Mouse (Mus musculus) thymus, adult 2 months (tissue): Measurements from ENCODE around the gene Mau2. TPM values are rescaled to one million over a fixed set of nuclear protein-coding genes. Genes with fewer than 3 reads are reported as not detected.

Source experiments
- DNase-seq: peaks from one replicate; pipeline ENCODE4 v3.0.0; 2021
- H3K27ac ChIP-seq: fragments of 200-500 bp; 2 replicates; pipeline ENCODE4 v1.5.1; 2012; ENCODE audit warnings: low read length, control low read depth; ENCODE audit not compliant: control insufficient read depth, insufficient read depth
- H3K27me3 ChIP-seq: fragments of 200-500 bp; 2 replicates; pipeline ENCODE4 v1.6.1; 2012; ENCODE audit warnings: mild to moderate bottlenecking, low read length, moderate library complexity, mixed read lengths; ENCODE audit not compliant: control insufficient read depth, insufficient read depth
- H3K36me3 ChIP-seq: fragments of 200-500 bp; 2 replicates; pipeline ENCODE4 v1.6.1; 2012; ENCODE audit warnings: mild to moderate bottlenecking, low read length, moderate library complexity; ENCODE audit not compliant: control insufficient read depth, insufficient read depth
- H3K4me1 ChIP-seq: fragments of 200-500 bp; replicated peaks from 2 replicates; pipeline ENCODE4 v1.6.1; 2012; ENCODE audit warnings: low read length; ENCODE audit not compliant: control insufficient read depth, insufficient read depth
- H3K4me3 ChIP-seq: fragments of 200-500 bp; 2 replicates; pipeline ENCODE4 v1.5.1; 2012; ENCODE audit warnings: mild to moderate bottlenecking, low read length, control low read depth, moderate library complexity; ENCODE audit not compliant: control insufficient read depth, insufficient read depth
- CTCF ChIP-seq: fragments of 200-500 bp; IDR thresholded peaks from 2 replicates; pipeline ENCODE4 v1.5.1; 2012; ENCODE audit warnings: mild to moderate bottlenecking, control low read depth, low read length, moderate library complexity, borderline replicate concordance; ENCODE audit not compliant: control insufficient read depth, poor library complexity, insufficient read depth; ENCODE audit errors: extremely low read depth
- POLR2A ChIP-seq: fragments of 200-500 bp; IDR thresholded peaks from 2 replicates; pipeline ENCODE4 v1.6.1; 2012; ENCODE audit warnings: mild to moderate bottlenecking, low read length, control low read depth, moderate library complexity; ENCODE audit not compliant: control insufficient read depth, poor library complexity, insufficient read depth; ENCODE audit errors: extremely low read depth
- WGBS: fragments of 180-500 bp; shearing (Covaris S2); methylation state at CpG from one replicate; pipeline ENCODE4 v1.1.7; 2018; 5-methylcytosine and 5-hydroxymethylcytosine counted together
- polyA plus RNA-seq: library from polyadenylated mRNA; depleted of rRNA; stranded (reverse); fragments of >200 nt; gene quantifications from 2 replicates; pipeline ENCODE4 v1.2.3, GENCODE M21; 2012

Gene Mau2
- polyA plus RNA-seq, 1 experiment, result 186 TPM

- Histone ChIP-seq H3K27ac (no peak overlapping the region), H3K4me3 (no peak overlapping the region), H3K27me3 (no peaks in the 10 kb centered on the region), H3K36me3 (no peaks in the 10 kb centered on the region), H3K4me1 (peaks cover 6% of the 10 kb centered on the region)
- WGBS, result 47% methylated on average over 2 of the region's 2 CpGs
- peak; percentile 38 for DNase-seq
- no peak for TF ChIP-seq POLR2A
- TF ChIP-seq CTCF, result no peak
These were observed 57.5 kb downstream of the Mau2 start for GRCm38 (mm10) chr8:69984876-69985553.

- Histone ChIP-seq H3K27ac (no peak overlapping the region), H3K4me1 (peaks cover 5% of the 10 kb centered on the region), H3K36me3 (no peaks in the 10 kb centered on the region), H3K27me3 (no peaks in the 10 kb centered on the region), H3K4me3 (no peak overlapping the region)
- 99% methylated on average over 4 of the region's 4 CpGs for WGBS
- no peak for TF ChIP-seq CTCF
- no peak for TF ChIP-seq POLR2A
- DNase-seq, result no peak
These were observed 64.1 kb downstream of the Mau2 start for GRCm38 (mm10) chr8:69978456-69978855.

- no peak for TF ChIP-seq CTCF
- TF ChIP-seq POLR2A, result no peak
- H3K27me3 ChIP-seq, result no peaks in the 10 kb centered on the region
- DNase-seq, result no peak
- peaks cover 8% of the 10 kb centered on the region for H3K4me1 ChIP-seq
- WGBS, result 65% methylated on average over 5 of the region's 5 CpGs
- H3K27ac ChIP-seq, result no peak overlapping the region
- H3K4me3 ChIP-seq, result peak overlapping the region; percentile 84
- H3K36me3 ChIP-seq, result no peaks in the 10 kb centered on the region
These were observed 67.7 kb downstream of the Mau2 start for GRCm38 (mm10) chr8:69974806-69975205.

GRCm38 (mm10) chr8:69974194-69974614 is 68.3 kb downstream of the Mau2 start:
- Histone ChIP-seq H3K27ac (no peak overlapping the region), H3K4me3 (peak overlapping the region; percentile 84), H3K27me3 (no peaks in the 10 kb centered on the region), H3K4me1 (peaks cover 8% of the 10 kb centered on the region), H3K36me3 (no peaks in the 10 kb centered on the region)
- TF ChIP-seq CTCF (no peak), POLR2A (no peak)
- 1% methylated on average over 50 of the region's 50 CpGs for WGBS
- DNase-seq, result peak; percentile 96

- WGBS, result 1% methylated on average over 65 of the region's 68 CpGs
- no peaks in the 10 kb centered on the region for H3K36me3 ChIP-seq
- H3K4me3 ChIP-seq, result peak overlapping the region; percentile 84
- TF ChIP-seq POLR2A (no peak), CTCF (peak; percentile 23; the same call in 1 of the 2 replicates)
- H3K27ac ChIP-seq, result no peak overlapping the region
- DNase-seq, result peak; percentile 37
- H3K4me1 ChIP-seq, result peaks cover 8% of the 10 kb centered on the region
- no peaks in the 10 kb centered on the region for H3K27me3 ChIP-seq
These were observed 68.9 kb downstream of the Mau2 start for GRCm38 (mm10) chr8:69973442-69974161.

- Histone ChIP-seq H3K27ac (no peak overlapping the region), H3K27me3 (no peaks in the 10 kb centered on the region), H3K36me3 (no peaks in the 10 kb centered on the region), H3K4me1 (peaks cover 8% of the 10 kb centered on the region), H3K4me3 (peak overlapping the region; percentile 84)
- DNase-seq, result no peak
- 55% methylated on average over 7 of the region's 7 CpGs for WGBS
- TF ChIP-seq CTCF (no peak), POLR2A (no peak)
These were observed 69.5 kb downstream of the Mau2 start for GRCm38 (mm10) chr8:69973063-69973441.
